Mouse (Mus musculus) heart, embryonic 13.5 days (tissue): ENCODE measurements at regions not wholly inside any gene's neighbourhood (a gene's known extent, or its start where the extent isn't known, plus 50 kb on each side); places are given as distances from the start of the nearest gene placed in this dataset.

Source experiments
- ATAC-seq: fragments of 200-750 bp; cut with Nextera tagmentation; 2 replicates; pipeline ENCODE4 v1.8.0; 2017; ENCODE audit warnings: moderate TSS enrichment; ENCODE audit not compliant: insufficient number of reproducible peaks, low FRiP score, low TSS enrichment; ENCODE audit errors: extremely low read depth
- H3K27ac ChIP-seq: fragments of 300-500 bp; sonication (generic); replicated peaks from 2 replicates; pipeline ENCODE4 v1.5.1; 2015; ENCODE audit warnings: moderate library complexity, mild to moderate bottlenecking, inconsistent platforms
- H3K27me3 ChIP-seq: fragments of 300-500 bp; sonication (generic); replicated peaks from 2 replicates; pipeline ENCODE4 v1.6.1; 2015; ENCODE audit warnings: mild to moderate bottlenecking, inconsistent platforms
- H3K36me3 ChIP-seq: fragments of 300-500 bp; sonication (generic); 2 replicates; pipeline ENCODE4 v1.6.1; 2015; ENCODE audit warnings: mild to moderate bottlenecking, inconsistent platforms
- H3K4me1 ChIP-seq: fragments of 300-500 bp; sonication (generic); 2 replicates; pipeline ENCODE4 v1.6.1; 2015; ENCODE audit warnings: inconsistent platforms
- H3K4me2 ChIP-seq: fragments of 300-500 bp; sonication (generic); 2 replicates; pipeline ENCODE4 v1.6.1; 2015; ENCODE audit warnings: inconsistent platforms, mild to moderate bottlenecking, moderate library complexity
- H3K4me3 ChIP-seq: fragments of 300-500 bp; sonication (generic); 2 replicates; pipeline ENCODE4 v1.5.1; 2015; ENCODE audit warnings: moderate library complexity, mild to moderate bottlenecking, inconsistent platforms
- H3K9ac ChIP-seq: fragments of 300-500 bp; sonication (generic); 2 replicates; pipeline ENCODE4 v1.6.1; 2015; ENCODE audit warnings: inconsistent platforms, mild to moderate bottlenecking, moderate library complexity
- H3K9me3 ChIP-seq: fragments of 300-500 bp; sonication (generic); 2 replicates; pipeline ENCODE4 v1.6.1; 2016; ENCODE audit warnings: inconsistent platforms
- WGBS: fragments of 180-500 bp; shearing (Covaris S2); methylation state at CpG from one replicate; pipeline ENCODE4 v1.1.7; 2015; ENCODE audit warnings: mixed read lengths; 5-methylcytosine and 5-hydroxymethylcytosine counted together

GRCm38 (mm10) chr7:124455659-124456058, 473.0 kb downstream of the Hs3st4 start:
- no peaks in the 10 kb centered on the region for H3K9me3 ChIP-seq
- H3K27ac ChIP-seq = no peak overlapping the region
- 75% methylated on average over 3 of the region's 3 CpGs for WGBS
- no peaks in the 10 kb centered on the region for H3K27me3 ChIP-seq
- no peaks in the 10 kb centered on the region for H3K36me3 ChIP-seq
- no peak overlapping the region for H3K4me2 ChIP-seq
- no peak overlapping the region for H3K4me3 ChIP-seq
- no peak overlapping the region for H3K9ac ChIP-seq
- H3K4me1 ChIP-seq = no peaks in the 10 kb centered on the region
- ATAC-seq = no peak

GRCm38 (mm10) chr7:124487326-124487725, 504.7 kb downstream of the Hs3st4 start:
- 44% methylated on average over 1 of the region's 1 CpGs for WGBS
- no peaks in the 10 kb centered on the region for H3K27me3 ChIP-seq
- no peak overlapping the region for H3K4me3 ChIP-seq
- H3K36me3 ChIP-seq = no peaks in the 10 kb centered on the region
- H3K4me1 ChIP-seq = no peaks in the 10 kb centered on the region
- no peak overlapping the region for H3K27ac ChIP-seq
- H3K4me2 ChIP-seq = no peak overlapping the region
- ATAC-seq = no peak
- no peak overlapping the region for H3K9ac ChIP-seq
- H3K9me3 ChIP-seq = 0 out of 2 replicates have a peak, but pooled peaks cover 4% of the 10 kb centered on the region

GRCm38 (mm10) chr7:124491109-124491793, 508.6 kb downstream of the Hs3st4 start:
- no peak for ATAC-seq
- 48% methylated on average over 3 of the region's 3 CpGs for WGBS

GRCm38 (mm10) chr7:124491851-124492390, 509.3 kb downstream of the Hs3st4 start:
- Histone ChIP-seq H3K9me3 (no peaks in the 10 kb centered on the region), H3K4me1 (no peaks in the 10 kb centered on the region), H3K9ac (no peak overlapping the region), H3K4me3 (no peak overlapping the region), H3K36me3 (no peaks in the 10 kb centered on the region), H3K27me3 (no peaks in the 10 kb centered on the region), H3K4me2 (no peak overlapping the region), H3K27ac (no peak overlapping the region)
- 82% methylated on average over 3 of the region's 3 CpGs for WGBS
- ATAC-seq = no peak

More at GRCm38 (mm10) chr7:124491109-124491793, 508.6 kb downstream of the Hs3st4 start:
- Histone ChIP-seq H3K4me1 (no peaks in the 10 kb centered on the region), H3K4me2 (no peak overlapping the region), H3K4me3 (no peak overlapping the region), H3K9ac (no peak overlapping the region), H3K36me3 (no peaks in the 10 kb centered on the region), H3K9me3 (0 out of 2 replicates have a peak, but pooled peaks cover 4% of the 10 kb centered on the region), H3K27me3 (no peaks in the 10 kb centered on the region), H3K27ac (no peak overlapping the region)

- no peaks in the 10 kb centered on the region for H3K36me3 ChIP-seq
- no peak overlapping the region for H3K4me2 ChIP-seq
- no peaks in the 10 kb centered on the region for H3K4me1 ChIP-seq
- no peak for ATAC-seq
- 65% methylated on average over 3 of the region's 3 CpGs for WGBS
- H3K27ac ChIP-seq = no peak overlapping the region
- no peaks in the 10 kb centered on the region for H3K9me3 ChIP-seq
- H3K4me3 ChIP-seq = no peak overlapping the region
- no peak overlapping the region for H3K9ac ChIP-seq
- H3K27me3 ChIP-seq = no peaks in the 10 kb centered on the region
These were observed 518.0 kb downstream of the Hs3st4 start for GRCm38 (mm10) chr7:124500636-124501035.

- Histone ChIP-seq H3K9ac (no peak overlapping the region), H3K27ac (no peak overlapping the region), H3K4me2 (no peak overlapping the region), H3K27me3 (no peaks in the 10 kb centered on the region), H3K4me1 (no peaks in the 10 kb centered on the region), H3K36me3 (no peaks in the 10 kb centered on the region), H3K9me3 (no peaks in the 10 kb centered on the region), H3K4me3 (no peak overlapping the region)
- whole genome bisulfite sequencing = 86% methylated on average over 5 of the region's 5 CpGs
- no peak for ATAC-seq
These were observed 520.1 kb downstream of the Hs3st4 start for GRCm38 (mm10) chr7:124502760-124503159.

- no peak for ATAC-seq
- WGBS = 80% methylated on average over 1 of the region's 1 CpGs
- H3K27me3 ChIP-seq = no peaks in the 10 kb centered on the region
- H3K4me1 ChIP-seq = no peaks in the 10 kb centered on the region
- H3K36me3 ChIP-seq = no peaks in the 10 kb centered on the region
- H3K9ac ChIP-seq = no peak overlapping the region
- H3K4me3 ChIP-seq = no peak overlapping the region
- H3K9me3 ChIP-seq = 0 out of 2 replicates have a peak, but pooled peaks cover 4% of the 10 kb centered on the region
- no peak overlapping the region for H3K4me2 ChIP-seq
- no peak overlapping the region for H3K27ac ChIP-seq
These were observed 566.4 kb downstream of the Hs3st4 start for GRCm38 (mm10) chr7:124549038-124549437.

- H3K4me2 ChIP-seq = no peak overlapping the region
- no peak for ATAC-seq
- no peaks in the 10 kb centered on the region for H3K36me3 ChIP-seq
- H3K4me1 ChIP-seq = no peaks in the 10 kb centered on the region
- no peaks in the 10 kb centered on the region for H3K27me3 ChIP-seq
- no peak overlapping the region for H3K4me3 ChIP-seq
- no peaks in the 10 kb centered on the region for H3K9me3 ChIP-seq
- no peak overlapping the region for H3K9ac ChIP-seq
- no peak overlapping the region for H3K27ac ChIP-seq
These were observed 574.5 kb downstream of the Hs3st4 start for GRCm38 (mm10) chr7:124557213-124557612.

GRCm38 (mm10) chr7:124570804-124571203, 588.1 kb downstream of the Hs3st4 start:
- Histone ChIP-seq H3K27me3 (no peaks in the 10 kb centered on the region), H3K27ac (no peak overlapping the region), H3K4me2 (no peak overlapping the region), H3K9me3 (no peaks in the 10 kb centered on the region), H3K4me3 (no peak overlapping the region), H3K4me1 (no peaks in the 10 kb centered on the region), H3K36me3 (no peaks in the 10 kb centered on the region), H3K9ac (no peak overlapping the region)
- no peak for ATAC-seq

GRCm38 (mm10) chr7:124573666-124574065, 591.0 kb downstream of the Hs3st4 start:
- WGBS = 53% methylated on average over 5 of the region's 5 CpGs
- H3K9me3 ChIP-seq = no peaks in the 10 kb centered on the region
- no peak overlapping the region for H3K9ac ChIP-seq
- H3K4me3 ChIP-seq = no peak overlapping the region
- H3K4me1 ChIP-seq = no peaks in the 10 kb centered on the region
- H3K27ac ChIP-seq = no peak overlapping the region
- H3K4me2 ChIP-seq = no peak overlapping the region
- no peak for ATAC-seq
- no peaks in the 10 kb centered on the region for H3K27me3 ChIP-seq
- H3K36me3 ChIP-seq = no peaks in the 10 kb centered on the region

GRCm38 (mm10) chr7:124581342-124581741, 598.7 kb downstream of the Hs3st4 start:
- H3K36me3 ChIP-seq = no peaks in the 10 kb centered on the region
- H3K27me3 ChIP-seq = no peaks in the 10 kb centered on the region
- H3K9ac ChIP-seq = no peak overlapping the region
- no peaks in the 10 kb centered on the region for H3K4me1 ChIP-seq
- 50% methylated on average over 2 of the region's 2 CpGs for WGBS
- no peaks in the 10 kb centered on the region for H3K9me3 ChIP-seq
- no peak overlapping the region for H3K4me3 ChIP-seq
- H3K4me2 ChIP-seq = no peak overlapping the region
- ATAC-seq = no peak
- no peak overlapping the region for H3K27ac ChIP-seq

GRCm38 (mm10) chr7:124585296-124585695, 602.6 kb downstream of the Hs3st4 start:
- Histone ChIP-seq H3K36me3 (no peaks in the 10 kb centered on the region), H3K4me1 (no peaks in the 10 kb centered on the region), H3K9ac (no peak overlapping the region), H3K4me3 (no peak overlapping the region), H3K4me2 (no peak overlapping the region), H3K27ac (no peak overlapping the region), H3K27me3 (no peaks in the 10 kb centered on the region), H3K9me3 (no peaks in the 10 kb centered on the region)
- 65% methylated on average over 1 of the region's 1 CpGs for WGBS
- no peak for ATAC-seq
